ENCODE assay signal across 9 mouse cellular contexts in genomic region chr9:99153655-99154054, GRCm38 (mm10). TPM values are rescaled to one million over a fixed set of nuclear protein-coding genes. Genes with fewer than 3 reads are reported as not detected.
A peak's percentile ranks its signal among the peaks of the same experiment; 100 is the strongest.
DNase-seq lines count a peak whose midpoint lies in the region; ATAC-seq and TF ChIP-seq lines count a peak whose summit lies in the region.
"Had no signal": no experiment of that assay in that cellular context is flagged by ENCODE, and none has a peak within 500 bp of the region (broad histone marks: within the 10 kb centered on the region; RNA-seq: fewer than 3 reads in every experiment).

No protein-coding gene starts in this region.

- in situ Hi-C loops in Patski (cut with MboI; ENCODE audit: low pct_unique_long_range_greater_than_20kb): no loop called here

- POLR2A ChIA-PET in Patski (lab: Charles Lee): no interaction called here

- WGBS in thymus, adult 2 months: 93% methylated on average over 3 of the region's 3 CpGs

- no peak for TF ChIP-seq POLR2A in thymus, adult 2 months (IDR thresholded peaks at IDR 0.05; ENCODE audit: control insufficient read depth, extremely low read depth, insufficient read depth, low read length, poor library complexity)

- TF ChIP-seq CTCF in Patski (IDR thresholded peaks at IDR 0.05): no peak
- TF ChIP-seq CTCF in thymus, adult 2 months (IDR thresholded peaks at IDR 0.05; ENCODE audit: borderline replicate concordance, control insufficient read depth, extremely low read depth, insufficient read depth, low read length, poor library complexity): no peak

- CTCF ChIA-PET in Patski (lab: Charles Lee): interaction anchor here (1.0 to 1.4 kb wide), 2 partner anchors 18 to 19 kb away, joined by 4 read pairs; no protein-coding TSS in a partner anchor

- intact Hi-C loops in left cerebral cortex, postnatal 14 days (cut with DNase I): no loop called here

- H3K4me3 ChIP-seq in thymus, adult 2 months (ENCODE audit: control insufficient read depth, insufficient read depth, low read length): no peak overlapping the region

- ATAC-seq in Patski: peak; percentile 44

- no peaks in the 10 kb centered on the region for H3K4me1 ChIP-seq in thymus, adult 2 months (replicated peaks; ENCODE audit: control insufficient read depth, insufficient read depth, low read length)

- H3K27ac ChIP-seq in thymus, adult 2 months (ENCODE audit: control insufficient read depth, insufficient read depth, low read length): no peak overlapping the region
- H3K27ac ChIP-seq: liver, embryonic 14.5 days had no signal

- no peaks in the 10 kb centered on the region for H3K36me3 ChIP-seq in thymus, adult 2 months (ENCODE audit: control insufficient read depth, insufficient read depth, low read length)

- no peaks in the 10 kb centered on the region for H3K27me3 ChIP-seq in Patski
- no peaks in the 10 kb centered on the region for H3K27me3 ChIP-seq in thymus, adult 2 months (ENCODE audit: control insufficient read depth, insufficient read depth, low read length)

- peak; percentile 32 for DNase-seq in left cerebral cortex, postnatal 14 days (ENCODE audit: low spot score in 2 of 2)
- DNase-seq in left cerebral cortex, adult 8-10 months (ENCODE audit: low spot score in 2 of 2): no peak
- DNase-seq in Patski (ENCODE audit: low read depth, low spot score): no peak
- peak; percentile 85 to 86 for DNase-seq in cerebellum, postnatal 10 days
- DNase-seq in kidney, postnatal 4 days: peak; percentile 48 to 62
- DNase-seq in yolk sac, embryonic 10.5 days (ENCODE audit: low spot score): no peak
- DNase-seq in frontal cortex, adult 2 months (ENCODE audit: extremely low spot score in 1 of 2, low spot score in 1 of 2): no peak
- DNase-seq in thymus, adult 2 months: no peak

RNA-seq across cellular contexts. Expression of gene Pik3cb, which starts 13.2 kb away (rescaled TPM):
- 10 to 100 TPM; 19.7 to 21.7 TPM for total RNA-seq in left cerebral cortex, postnatal 14 days (2021)
- total RNA-seq in left cerebral cortex, adult 8-10 months (2022): 10 to 100 TPM; 21.1 to 25.4 (median 24.5) TPM
- polyA plus RNA-seq in Patski (2021): 24.5 TPM
- polyA plus RNA-seq in frontal cortex, adult 2 months (2012; rRNA removed): 14.5 and 15.5 TPM in 2 replicates
- 2.7 and 2.9 TPM in 2 replicates for polyA plus RNA-seq in thymus, adult 2 months (2012; rRNA removed)

Comparison
In these comparisons a context has a peak if more than half of its experiments do, and no peak if none do; other contexts are left out.
1. DNase-seq: peak in left cerebral cortex, postnatal 14 days (2 of 2), cerebellum, postnatal 10 days (2 of 2) and kidney, postnatal 4 days (2 of 2); none in left cerebral cortex, adult 8-10 months (0 of 2), Patski (single experiment), yolk sac, embryonic 10.5 days (single experiment), frontal cortex, adult 2 months (0 of 2) and thymus, adult 2 months (single experiment).